Mouse (Mus musculus) heart, postnatal 0 days (tissue): ENCODE data around the gene Galnt13. TPM values are rescaled to one million over a fixed set of nuclear protein-coding genes. Genes with fewer than 3 reads are reported as not detected.
"Not testable (repeated sequence)": the region's sequence is repeated elsewhere in the genome, so short reads cannot be mapped to it uniquely, and the experiment has no call there.

Experiments
- ATAC-seq: fragments of 200-750 bp; cut with Nextera tagmentation; 2 replicates; pipeline ENCODE4 v1.8.0; 2017; ENCODE audit warnings: low read depth, moderate number of reproducible peaks, moderate library complexity; ENCODE audit not compliant: insufficient read depth
- DNase-seq: peaks from one replicate; pipeline ENCODE4 v3.0.0-alpha.2; 2016; ENCODE audit warnings: low spot score
- H3K27ac ChIP-seq: fragments of 300-500 bp; sonication (generic); 2 replicates; pipeline ENCODE4 v1.5.1; 2014; ENCODE audit warnings: low read depth, mild to moderate bottlenecking
- H3K27me3 ChIP-seq: fragments of 300-500 bp; sonication (generic); 2 replicates; pipeline ENCODE4 v1.6.1; 2014; ENCODE audit warnings: low read length, mixed read lengths; ENCODE audit not compliant: control insufficient read depth, insufficient read depth
- H3K36me3 ChIP-seq: fragments of 300-500 bp; sonication (generic); replicated peaks from 2 replicates; pipeline ENCODE4 v1.6.1; 2014; ENCODE audit warnings: low read length, mixed read lengths; ENCODE audit not compliant: control insufficient read depth, insufficient read depth
- H3K4me1 ChIP-seq: fragments of 300-500 bp; sonication (generic); 2 replicates; pipeline ENCODE4 v1.6.1; 2014; ENCODE audit warnings: antibody characterized with exemption; ENCODE audit not compliant: control insufficient read depth, insufficient read depth
- H3K4me2 ChIP-seq: fragments of 300-500 bp; sonication (generic); 2 replicates; pipeline ENCODE4 v1.6.1; 2014; ENCODE audit warnings: low read depth, mild to moderate bottlenecking, low read length, moderate library complexity
- H3K4me3 ChIP-seq: fragments of 300-500 bp; sonication (generic); 2 replicates; pipeline ENCODE4 v1.5.1; 2014; ENCODE audit warnings: low read depth, low read length
- H3K9ac ChIP-seq: fragments of 300-500 bp; sonication (generic); replicated peaks from 2 replicates; pipeline ENCODE4 v1.6.1; 2014; ENCODE audit warnings: low read depth, low read length, mixed read lengths
- H3K9me3 ChIP-seq: fragments of 300-500 bp; sonication (generic); replicated peaks from 2 replicates; pipeline ENCODE4 v1.6.1; 2016; ENCODE audit warnings: low read length; ENCODE audit not compliant: control insufficient read depth
- CTCF ChIP-seq: IDR thresholded peaks from 2 replicates; pipeline ENCODE4 v1.5.1; 2016; ENCODE audit warnings: antibody characterized with exemption, control low read depth, low read depth
- EP300 ChIP-seq: IDR thresholded peaks from 2 replicates; pipeline ENCODE4 v1.6.1; 2016; ENCODE audit warnings: antibody characterized with exemption, low read depth
- WGBS: fragments of 180-500 bp; shearing (Covaris S2); extraction: QIAGEN DNeasy Blood & Tissue Kit; methylation state at CpG from one replicate; pipeline ENCODE4 v1.1.7; 2014; 5-methylcytosine and 5-hydroxymethylcytosine counted together
- polyA plus RNA-seq: library from polyadenylated mRNA; unstranded; fragments of >200 nt; fragmentation: Nextera tagmentation; extraction: Ambion mirVana; gene quantifications from 2 replicates; pipeline ENCODE4 v1.2.1, GENCODE M21; 2015
- total RNA-seq: library from RNA; depleted of rRNA; stranded (reverse); fragments of >200 nt; gene quantifications from 2 replicates; pipeline ENCODE4 v1.2.3, GENCODE M21; 2014; ENCODE audit warnings: low replicate concordance

Galnt13 gene
- total and polyA plus RNA-seq, 2 experiments from 2014 or later: not detected

GRCm38 (mm10) chr2:54936369-54936768, 500.3 kb downstream of the Galnt13 start:
- TF ChIP-seq CTCF (no peak), EP300 (no peak)
- Histone ChIP-seq H3K36me3 (no peaks in the 10 kb centered on the region), H3K9me3 (no peaks in the 10 kb centered on the region), H3K27ac (no peak overlapping the region), H3K4me1 (no peaks in the 10 kb centered on the region), H3K4me2 (no peak overlapping the region), H3K9ac (no peak overlapping the region), H3K4me3 (no peak overlapping the region), H3K27me3 (no peaks in the 10 kb centered on the region)
- 78% methylated on average over 3 of the region's 3 CpGs for WGBS
- ATAC-seq (no peak), DNase-seq (no peak)

DNA sequence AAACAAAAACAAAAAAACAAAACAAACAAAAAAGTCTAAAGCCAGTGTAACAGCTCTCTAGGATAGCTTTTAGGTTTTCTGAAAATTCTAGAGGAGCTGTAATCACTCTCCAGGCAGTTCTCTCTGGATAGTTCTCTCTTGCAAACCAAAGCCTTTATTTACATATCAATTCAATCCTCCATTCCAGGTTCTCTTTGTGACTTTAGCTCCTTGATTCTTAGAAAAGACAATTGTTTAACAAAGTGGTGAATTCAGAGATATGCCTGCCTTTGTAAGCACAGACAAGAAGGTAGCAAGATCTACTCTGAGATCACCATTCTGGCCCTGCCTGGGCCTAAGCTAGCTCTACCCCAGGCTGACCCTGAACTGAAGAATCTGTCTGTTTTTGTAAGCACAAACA, 501.2 kb downstream of the Galnt13 start:
- ATAC-seq (no peak), DNase-seq (no peak)
- Histone ChIP-seq H3K4me1 (no peaks in the 10 kb centered on the region), H3K27ac (no peak overlapping the region), H3K27me3 (no peaks in the 10 kb centered on the region), H3K36me3 (no peaks in the 10 kb centered on the region), H3K9me3 (no peaks in the 10 kb centered on the region), H3K4me3 (no peak overlapping the region), H3K9ac (no peak overlapping the region), H3K4me2 (no peak overlapping the region)
- TF ChIP-seq CTCF: no peak
- no peak for TF ChIP-seq EP300

- no peak overlapping the region for H3K27ac ChIP-seq
- H3K9me3 ChIP-seq: no peaks in the 10 kb centered on the region
- no peak overlapping the region for H3K4me3 ChIP-seq
- DNase-seq (no peak), ATAC-seq (no peak)
- no peaks in the 10 kb centered on the region for H3K4me1 ChIP-seq
- H3K27me3 ChIP-seq: no peaks in the 10 kb centered on the region
- no peak overlapping the region for H3K9ac ChIP-seq
- no peak overlapping the region for H3K4me2 ChIP-seq
- H3K36me3 ChIP-seq: no peaks in the 10 kb centered on the region
- TF ChIP-seq CTCF (no peak), EP300 (no peak)
These were observed 502.0 kb downstream of the Galnt13 start for GRCm38 (mm10) chr2:54938075-54938474.

- no peak for ATAC-seq
- Histone ChIP-seq H3K4me2 (no peak overlapping the region), H3K9me3 (no peaks in the 10 kb centered on the region), H3K36me3 (no peaks in the 10 kb centered on the region), H3K27me3 (no peaks in the 10 kb centered on the region), H3K9ac (no peak overlapping the region), H3K4me3 (no peak overlapping the region), H3K4me1 (no peaks in the 10 kb centered on the region), H3K27ac (no peak overlapping the region)
- WGBS: 87% methylated on average over 1 of the region's 1 CpGs
- DNase-seq: no peak
- TF ChIP-seq CTCF (no peak), EP300 (no peak)
These were observed 507.3 kb downstream of the Galnt13 start for GRCm38 (mm10) chr2:54943386-54943785.

- ATAC-seq: no peak
- no peak for TF ChIP-seq EP300
- no peak for TF ChIP-seq CTCF
- no peak overlapping the region for H3K4me3 ChIP-seq
- H3K9ac ChIP-seq: no peak overlapping the region
- H3K27me3 ChIP-seq: no peaks in the 10 kb centered on the region
- H3K9me3 ChIP-seq: no peaks in the 10 kb centered on the region
- 81% methylated on average over 1 of the region's 1 CpGs for WGBS
- no peak for DNase-seq
- H3K36me3 ChIP-seq: no peaks in the 10 kb centered on the region
- no peak overlapping the region for H3K4me2 ChIP-seq
- H3K27ac ChIP-seq: no peak overlapping the region
- no peaks in the 10 kb centered on the region for H3K4me1 ChIP-seq
These were observed 547.7 kb downstream of the Galnt13 start for GRCm38 (mm10) chr2:54983839-54984238.

DNA sequence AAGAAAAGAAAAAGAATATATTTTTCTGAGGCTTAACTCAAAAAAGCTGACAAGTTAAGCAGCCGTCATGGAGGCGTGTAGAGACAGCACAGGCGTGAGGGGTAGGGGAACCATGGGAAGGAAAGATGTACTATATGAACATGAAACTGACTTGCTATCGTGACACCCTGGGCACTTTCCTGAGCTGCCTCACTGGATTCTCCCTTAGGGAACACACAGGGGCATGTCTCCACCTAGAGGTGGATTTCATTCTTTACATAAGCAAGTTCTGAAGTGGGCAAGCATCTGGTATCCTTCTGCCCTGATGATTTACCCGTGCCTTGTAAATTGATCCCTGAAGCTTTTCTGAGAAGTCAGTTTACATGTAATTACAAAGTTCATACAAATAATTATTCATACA, 586.4 kb downstream of the Galnt13 start:
- H3K4me3 ChIP-seq, DNase-seq, H3K4me2 ChIP-seq, H3K27me3 ChIP-seq, H3K9me3 ChIP-seq, H3K9ac ChIP-seq, H3K4me1 ChIP-seq, H3K36me3 ChIP-seq, H3K27ac ChIP-seq, ATAC-seq: not testable (repeated sequence)
- no CpG with 5 or more reads among the region's 5 CpGs for WGBS
